Mouse (Mus musculus) E14TG2a.4 (cell line): ENCODE results near the gene Ccl6.

ENCODE experiments used
- CTCF ChIP-seq: conservative IDR thresholded peaks from 2 replicates; pipeline ENCODE4 v1.5.1; 2014; ENCODE audit warnings: low read length
- POU5F1 ChIP-seq: IDR thresholded peaks from 2 replicates; pipeline ENCODE4 v1.6.1; 2014; ENCODE audit warnings: low read length, borderline replicate concordance

DNA sequence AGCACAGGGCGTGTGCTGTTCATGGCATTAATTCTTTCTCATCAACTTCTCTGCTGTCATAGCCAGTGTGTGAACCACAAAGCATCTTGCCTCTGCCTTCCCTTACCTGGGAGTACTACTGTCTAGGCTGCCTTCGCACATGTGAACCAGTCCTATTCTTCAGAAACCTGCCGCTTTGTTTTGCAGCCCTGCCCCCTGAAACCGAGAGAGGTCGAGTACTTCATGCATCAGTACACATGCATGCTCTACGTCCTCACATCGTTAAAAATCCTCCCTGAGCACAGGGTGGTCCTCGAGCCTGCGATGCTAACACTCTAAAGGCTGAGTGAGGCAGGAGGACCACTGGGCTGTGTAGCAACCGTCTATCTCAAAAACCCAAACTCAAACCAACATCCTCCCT is 35.8 kb downstream of the Ccl6 start:
- TF ChIP-seq CTCF = no peak; the same call in 1 of the 2 replicates
- TF ChIP-seq POU5F1 = no peak
